Mouse (Mus musculus) MEL (cell line): ENCODE measurements around the gene Mrpl40. TPM values are rescaled to one million over a fixed set of nuclear protein-coding genes. Genes with fewer than 3 reads are reported as not detected.

ENCODE experiments used
- DNase-seq: peaks from one replicate; pipeline ENCODE4 v3.0.0; 2011; ENCODE audit warnings: low read depth, low spot score
- H3K27ac ChIP-seq: 2 replicates; pipeline ENCODE4 v1.5.1; 2012; ENCODE audit warnings: low read depth, mild to moderate bottlenecking, control low read depth, low read length, moderate library complexity; ENCODE audit not compliant: control insufficient read depth
- H3K27me3 ChIP-seq, 2 experiments: fragments of 150-350 bp in 1 of 2; sonication (generic) in 1 of 2; 2 replicates each; pipeline ENCODE4 v1.6.1; 2012; ENCODE audit warnings: low read length in 2 of 2, mild to moderate bottlenecking in 2 of 2, improper control_type of control experiment in 1 of 2, moderate library complexity in 1 of 2; ENCODE audit not compliant: insufficient read depth in 2 of 2, control insufficient read depth in 1 of 2
- H3K36me3 ChIP-seq, 2 experiments: 2 replicates each; pipeline ENCODE4 v1.6.1; 2012 to 2014; ENCODE audit warnings: low read length in 2 of 2, improper control_type of control experiment in 1 of 2, inconsistent platforms in 1 of 2, mild to moderate bottlenecking in 1 of 2; ENCODE audit not compliant: insufficient read depth in 2 of 2, control insufficient read depth in 1 of 2
- H3K4me1 ChIP-seq, 2 experiments: fragments of 150-350 bp in 1 of 2; sonication (generic) in 1 of 2; 2 replicates each; pipeline ENCODE4 v1.6.1; 2012; ENCODE audit warnings: low read length in 2 of 2, improper control_type of control experiment in 1 of 2, mild to moderate bottlenecking in 1 of 2; ENCODE audit not compliant: insufficient read depth in 2 of 2, control insufficient read depth in 1 of 2
- H3K4me3 ChIP-seq, 2 experiments: fragments of 150-350 bp in 1 of 2; sonication (generic) in 1 of 2; 2 replicates each; pipeline ENCODE4 v1.5.1; 2012; ENCODE audit warnings: low read depth in 2 of 2, low read length in 2 of 2, mild to moderate bottlenecking in 2 of 2, moderate library complexity in 2 of 2, control low read depth in 1 of 2, improper control_type of control experiment in 1 of 2; ENCODE audit not compliant: control insufficient read depth in 1 of 2, insufficient read depth in 1 of 2
- H3K79me2 ChIP-seq: 2 replicates; pipeline ENCODE4 v1.6.1; 2012; ENCODE audit warnings: mild to moderate bottlenecking, low read length, moderate library complexity; ENCODE audit not compliant: control insufficient read depth, poor library complexity, insufficient read depth
- H3K9ac ChIP-seq: 2 replicates; pipeline ENCODE4 v1.6.1; 2012; ENCODE audit warnings: low read depth, mild to moderate bottlenecking, control low read depth, low read length, moderate library complexity; ENCODE audit not compliant: control insufficient read depth, poor library complexity, severe bottlenecking
- H3K9me3 ChIP-seq: fragments of 150-350 bp; sonication (generic); replicated peaks from 2 replicates; pipeline ENCODE4 v1.6.1; 2012; ENCODE audit warnings: mild to moderate bottlenecking, low read length, improper control_type of control experiment, moderate library complexity; ENCODE audit not compliant: insufficient read depth
- BHLHE40 ChIP-seq: IDR thresholded peaks from 2 replicates; pipeline ENCODE4 v1.6.1; 2012; ENCODE audit warnings: low read depth, mild to moderate bottlenecking, inconsistent platforms, low read length, improper control_type of control experiment, borderline replicate concordance
- CHD1 ChIP-seq: IDR thresholded peaks from 2 replicates; pipeline ENCODE4 v1.6.1; 2012; ENCODE audit warnings: low read depth, mild to moderate bottlenecking, inconsistent platforms, low read length, improper control_type of control experiment
- CHD2 ChIP-seq: IDR thresholded peaks from 2 replicates; pipeline ENCODE4 v1.6.1; 2011; ENCODE audit warnings: low read length, improper control_type of control experiment
- CTCF ChIP-seq, 3 experiments: IDR thresholded peaks in 2 of 3; conservative IDR thresholded peaks in 1 of 3; 2 replicates each; pipeline ENCODE4 v1.5.1; 2011 to 2012; ENCODE audit warnings: low read length in 3 of 3, low read depth in 2 of 3, mild to moderate bottlenecking in 2 of 3, improper control_type of control experiment in 1 of 3, inconsistent platforms in 1 of 3, mixed read lengths in 1 of 3, moderate library complexity in 1 of 3; ENCODE audit not compliant: control insufficient read depth in 1 of 3, insufficient read depth in 1 of 3, poor library complexity in 1 of 3, severe bottlenecking in 1 of 3
- E2F4 ChIP-seq: IDR thresholded peaks from 2 replicates; pipeline ENCODE4 v1.6.1; 2011; ENCODE audit warnings: low read depth, low read length, improper control_type of control experiment, borderline replicate concordance
- EP300 ChIP-seq, 2 experiments: IDR thresholded peaks; 2 replicates each; pipeline ENCODE4 v1.6.1; 2011; ENCODE audit warnings: improper control_type of control experiment in 2 of 2, low read length in 2 of 2, low read depth in 1 of 2, mild to moderate bottlenecking in 1 of 2
- ETS1 ChIP-seq: IDR thresholded peaks from 2 replicates; pipeline ENCODE4 v1.6.1; 2012; ENCODE audit warnings: low read depth, mild to moderate bottlenecking, inconsistent platforms, low read length, improper control_type of control experiment, moderate library complexity
- GABPA ChIP-seq: IDR thresholded peaks from 2 replicates; pipeline ENCODE4 v1.6.1; 2012; ENCODE audit warnings: low read depth, mild to moderate bottlenecking, inconsistent platforms, low read length, improper control_type of control experiment, moderate library complexity
- GATA1 ChIP-seq: IDR thresholded peaks from 2 replicates; pipeline ENCODE4 v1.6.1; 2011; ENCODE audit warnings: low read depth, low read length, improper control_type of control experiment
- HCFC1 ChIP-seq: IDR thresholded peaks from 2 replicates; pipeline ENCODE4 v1.6.1; 2012; ENCODE audit warnings: low read depth, mild to moderate bottlenecking, inconsistent platforms, low read length, improper control_type of control experiment, moderate library complexity
- JUND ChIP-seq: IDR thresholded peaks from 2 replicates; pipeline ENCODE4 v1.6.1; 2011; ENCODE audit warnings: low read depth, mild to moderate bottlenecking, improper control_type of control experiment, low read length
- KAT2A ChIP-seq: conservative IDR thresholded peaks from 2 replicates; pipeline ENCODE4 v1.6.1; 2012; ENCODE audit warnings: low read depth, low read length, improper control_type of control experiment, inconsistent platforms
- MAFK ChIP-seq: IDR thresholded peaks from 2 replicates; pipeline ENCODE4 v1.6.1; 2011; ENCODE audit warnings: low read depth, mild to moderate bottlenecking, low read length, improper control_type of control experiment, borderline replicate concordance
- MAX ChIP-seq: IDR thresholded peaks from 2 replicates; pipeline ENCODE4 v1.6.1; 2011; ENCODE audit warnings: low read length, improper control_type of control experiment
- MAZ ChIP-seq: IDR thresholded peaks from 2 replicates; pipeline ENCODE4 v1.6.1; 2012; ENCODE audit warnings: low read depth, mild to moderate bottlenecking, inconsistent platforms, low read length, improper control_type of control experiment
- MEF2A ChIP-seq: IDR thresholded peaks from 2 replicates; pipeline ENCODE4 v1.6.1; 2014; ENCODE audit warnings: low read depth, mild to moderate bottlenecking, inconsistent platforms, low read length, improper control_type of control experiment; ENCODE audit not compliant: poor library complexity, insufficient replicate concordance, severe bottlenecking; ENCODE audit errors: extremely low read depth
- MXI1 ChIP-seq: IDR thresholded peaks from 2 replicates; pipeline ENCODE4 v1.6.1; 2011; ENCODE audit warnings: mild to moderate bottlenecking, low read depth, low read length, improper control_type of control experiment
- MYB ChIP-seq: IDR thresholded peaks from 2 replicates; pipeline ENCODE4 v1.6.1; 2011; ENCODE audit warnings: mild to moderate bottlenecking, low read depth, low read length, improper control_type of control experiment
- MYC ChIP-seq: IDR thresholded peaks from 2 replicates; pipeline ENCODE4 v1.6.1; 2011; ENCODE audit warnings: low read depth, mild to moderate bottlenecking, low read length, improper control_type of control experiment, moderate library complexity
- NELFE ChIP-seq: IDR thresholded peaks from 2 replicates; pipeline ENCODE4 v1.6.1; 2011; ENCODE audit warnings: low read depth, low read length, improper control_type of control experiment
- NRF1 ChIP-seq: IDR thresholded peaks from 2 replicates; pipeline ENCODE4 v1.6.1; 2014; ENCODE audit warnings: low read depth, mild to moderate bottlenecking, inconsistent platforms, low read length, improper control_type of control experiment, moderate library complexity; ENCODE audit not compliant: poor library complexity, insufficient read depth, severe bottlenecking
- POLR2A ChIP-seq, 2 experiments: IDR thresholded peaks; 2 replicates each; pipeline ENCODE4 v1.6.1; 2011 to 2012; ENCODE audit warnings: low read length in 2 of 2, mild to moderate bottlenecking in 2 of 2, control low read depth in 1 of 2, improper control_type of control experiment in 1 of 2, low read depth in 1 of 2, moderate library complexity in 1 of 2; ENCODE audit not compliant: control insufficient read depth in 1 of 2, insufficient read depth in 1 of 2, poor library complexity in 1 of 2
- POLR2AphosphoS2 ChIP-seq: IDR thresholded peaks from 2 replicates; pipeline ENCODE4 v1.6.1; 2011; ENCODE audit warnings: low read length, improper control_type of control experiment
- POLR2AphosphoS5 ChIP-seq: IDR thresholded peaks from 2 replicates; pipeline ENCODE4 v1.6.1; 2012; ENCODE audit warnings: low read depth, borderline replicate concordance, mild to moderate bottlenecking, inconsistent platforms, low read length, moderate library complexity, mixed read lengths
- RAD21 ChIP-seq: IDR thresholded peaks from 2 replicates; pipeline ENCODE4 v1.6.1; 2011; ENCODE audit warnings: mild to moderate bottlenecking, low read depth, low read length, improper control_type of control experiment
- RCOR1 ChIP-seq: IDR thresholded peaks from 2 replicates; pipeline ENCODE4 v1.6.1; 2012; ENCODE audit warnings: low read depth, mild to moderate bottlenecking, inconsistent platforms, low read length, improper control_type of control experiment
- SIN3A ChIP-seq: IDR thresholded peaks from 2 replicates; pipeline ENCODE4 v1.6.1; 2012; ENCODE audit warnings: low read length, improper control_type of control experiment, inconsistent platforms
- SMC3 ChIP-seq: IDR thresholded peaks from 2 replicates; pipeline ENCODE4 v1.6.1; 2011; ENCODE audit warnings: low read depth, low read length, improper control_type of control experiment
- TAL1 ChIP-seq: IDR thresholded peaks from 2 replicates; pipeline ENCODE4 v1.6.1; 2012; ENCODE audit warnings: mild to moderate bottlenecking, inconsistent platforms, low read length, moderate library complexity, mixed read lengths
- TBP ChIP-seq: IDR thresholded peaks from 2 replicates; pipeline ENCODE4 v1.8.0; 2011; ENCODE audit warnings: low read depth, low read length, improper control_type of control experiment
- TCF12 ChIP-seq: IDR thresholded peaks from 2 replicates; pipeline ENCODE4 v1.6.1; 2014; ENCODE audit warnings: low read depth, mild to moderate bottlenecking, inconsistent platforms, low read length, improper control_type of control experiment, moderate library complexity
- UBTF ChIP-seq: IDR thresholded peaks from 2 replicates; pipeline ENCODE4 v1.6.1; 2012; ENCODE audit warnings: low read depth, mild to moderate bottlenecking, inconsistent platforms, low read length, improper control_type of control experiment, moderate library complexity, borderline replicate concordance; ENCODE audit not compliant: insufficient read depth
- USF1 ChIP-seq: IDR thresholded peaks from 2 replicates; pipeline ENCODE4 v1.6.1; 2014; ENCODE audit warnings: low read depth, mild to moderate bottlenecking, inconsistent platforms, low read length, improper control_type of control experiment, moderate library complexity
- USF2 ChIP-seq, 2 experiments: IDR thresholded peaks; 2 replicates each; pipeline ENCODE4 v1.6.1; 2011 to 2012; ENCODE audit warnings: improper control_type of control experiment in 2 of 2, low read length in 2 of 2, borderline replicate concordance in 1 of 2, inconsistent platforms in 1 of 2, low read depth in 1 of 2, mild to moderate bottlenecking in 1 of 2; ENCODE audit not compliant: insufficient read depth in 1 of 2
- ZC3H11A ChIP-seq: IDR thresholded peaks from 2 replicates; pipeline ENCODE4 v1.6.1; 2012; ENCODE audit warnings: low read depth, mild to moderate bottlenecking, inconsistent platforms, low read length, improper control_type of control experiment
- ZKSCAN1 ChIP-seq: IDR thresholded peaks from 2 replicates; pipeline ENCODE4 v1.6.1; 2012; ENCODE audit warnings: low read depth, mild to moderate bottlenecking, inconsistent platforms, low read length, improper control_type of control experiment, moderate library complexity
- ZMIZ1 ChIP-seq: IDR thresholded peaks from 2 replicates; pipeline ENCODE4 v1.6.1; 2012; ENCODE audit warnings: low read depth, mild to moderate bottlenecking, inconsistent platforms, low read length, improper control_type of control experiment, moderate library complexity
- ZNF384 ChIP-seq: IDR thresholded peaks from 2 replicates; pipeline ENCODE4 v1.6.1; 2012; ENCODE audit warnings: low read depth, mild to moderate bottlenecking, inconsistent platforms, low read length, improper control_type of control experiment
- polyA plus RNA-seq, 2 experiments: library from polyadenylated mRNA; stranded (reverse) in 1 of 2; unstranded in 1 of 2; fragments of >175 nt in 1 of 2; fragments of >200 nt in 1 of 2; gene quantifications; 2 replicates each; pipeline versions ENCODE4 v1.2.1 to v1.2.4; 2012; ENCODE audit warnings: low replicate concordance in 2 of 2, low read depth in 1 of 2; ENCODE audit not compliant: insufficient read length in 2 of 2, insufficient read depth in 1 of 2, missing spikeins in 1 of 2
- total RNA-seq: library from RNA; depleted of rRNA; stranded (reverse); fragments of 300-350 nt; gene quantifications from 2 replicates; pipeline ENCODE4 v1.2.3, GENCODE M21; 2012

The Mrpl40 gene
- total and polyA plus RNA-seq, 3 experiments, result 78.7 to 84.6 TPM; not detected in 1

DNA sequence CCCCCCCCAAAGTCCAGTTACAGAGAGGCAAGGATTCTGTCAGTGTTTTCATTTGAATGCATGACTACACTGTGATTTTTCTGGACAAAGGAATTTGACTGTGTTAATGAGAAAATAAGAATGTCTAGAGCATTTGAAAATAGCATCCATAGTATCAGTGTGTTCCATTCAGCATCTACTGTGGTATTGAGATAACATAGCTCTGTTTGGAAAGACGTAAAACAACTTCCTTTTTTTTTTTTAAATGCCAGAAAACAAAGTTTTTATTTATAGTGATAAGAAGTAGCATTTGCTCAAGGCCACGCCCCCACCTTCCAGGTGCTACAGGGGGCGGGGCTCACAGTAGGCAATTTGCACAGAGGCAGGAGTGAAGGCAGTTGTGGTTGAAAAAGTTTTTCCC lies 18.6 kb upstream of the Mrpl40 start:
- H3K27ac ChIP-seq, result no peak overlapping the region
- H3K36me3 ChIP-seq, result peaks cover 26 to 44% of the 10 kb centered on the region in 2 experiments
- H3K27me3 ChIP-seq, result no peaks in the 10 kb centered on the region
- H3K9ac ChIP-seq, result no peak overlapping the region
- peak; percentile 61 for DNase-seq
- H3K4me3 ChIP-seq, result no peak overlapping the region
- peaks cover 14 to 19% of the 10 kb centered on the region in 2 experiments for H3K4me1 ChIP-seq
- H3K79me2 ChIP-seq, result peaks cover 28% of the 10 kb centered on the region
- H3K9me3 ChIP-seq, result no peaks in the 10 kb centered on the region
- TF ChIP-seq POLR2A (IDR thresholded peaks at IDR 0.05; ENCODE audit: control insufficient read depth in 1 of 2, insufficient read depth in 1 of 2, low read depth in 1 of 2, low read length in 2 of 2, poor library complexity in 1 of 2) (no peak), BHLHE40 (peak; percentile 16; the same call in 1 of the 2 replicates), RAD21 (no peak), USF1 (no peak), MXI1 (peak; percentile 58; the same call in 1 of the 2 replicates), CTCF (IDR thresholded peaks at IDR 0.05 in 2 of 3, conservative IDR thresholded peaks at IDR 0.05 in 1 of 3; ENCODE audit: control insufficient read depth in 1 of 3, insufficient read depth in 1 of 3, low read depth in 2 of 3, low read length in 3 of 3, poor library complexity in 1 of 3, severe bottlenecking in 1 of 3) (no peak), USF2 (IDR thresholded peaks at IDR 0.05; ENCODE audit: borderline replicate concordance in 1 of 2, insufficient read depth in 1 of 2, low read depth in 1 of 2, low read length in 2 of 2) (no peak), NRF1 (no peak), SMC3 (no peak), JUND (no peak), E2F4 (no peak), MAX (no peak), SIN3A (peak; percentile 89), ZKSCAN1 (no peak), ZC3H11A (no peak), KAT2A (no peak), CHD2 (no peak), HCFC1 (0 out of 2 replicates have a peak, but pooled peaks have one; percentile 49), TAL1 (peak; percentile 59), MEF2A (no peak), MAZ (no peak), UBTF (no peak), EP300 (IDR thresholded peaks at IDR 0.05; ENCODE audit: low read depth in 1 of 2, low read length in 2 of 2) (peak; percentile 76 to 86), NELFE (no peak), GATA1 (peak; percentile 88), TCF12 (peak; percentile 84), POLR2AphosphoS2 (no peak), GABPA (no peak), MAFK (no peak), TBP (no peak), MYB (no peak), ETS1 (peak; percentile 81), RCOR1 (peak; percentile 84), ZNF384 (peak; percentile 92), MYC (0 out of 2 replicates have a peak, but pooled peaks have one; percentile 32), POLR2AphosphoS5 (no peak), CHD1 (no peak), ZMIZ1 (no peak)
